Mouse (Mus musculus): ENCODE data around the gene Tat. TPM values are rescaled to one million over a fixed set of nuclear protein-coding genes. Genes with fewer than 3 reads are reported as not detected.

The Tat gene
- polyA plus RNA-seq, 1 experiment from 2014 or later: not detected

Other genes starting within 250 kb of the Tat start
- 56.0 and 65.5 TPM in 2 replicates for gene Ap1g1, start 211.9 kb upstream of the Tat start, polyA plus RNA-seq (2015; fragmentation: Nextera tagmentation; extraction: Ambion mirVana)
- gene Phlpp2, start 121.9 kb upstream of the Tat start, polyA plus RNA-seq (2015; fragmentation: Nextera tagmentation; extraction: Ambion mirVana): 3.8 and 4.0 TPM in 2 replicates
- 1.1 and 2.4 TPM in 2 replicates for gene Marveld3, start 28.2 kb upstream of the Tat start, polyA plus RNA-seq (2015; fragmentation: Nextera tagmentation; extraction: Ambion mirVana)
- gene Chst4, start 49.3 kb downstream of the Tat start, polyA plus RNA-seq (2015; fragmentation: Nextera tagmentation; extraction: Ambion mirVana): not detected in 2 replicates
- gene Zfp612, start 89.3 kb downstream of the Tat start, polyA plus RNA-seq (2015; fragmentation: Nextera tagmentation; extraction: Ambion mirVana): 19.4 and 24.3 TPM in 2 replicates
- gene Gm21964, start 110.8 kb downstream of the Tat start, polyA plus RNA-seq (2015; fragmentation: Nextera tagmentation; extraction: Ambion mirVana): not detected in 2 replicates
- gene Gm17720, start 112.3 kb downstream of the Tat start, polyA plus RNA-seq (2015; fragmentation: Nextera tagmentation; extraction: Ambion mirVana): not detected in 2 replicates
- 58.7 and 93.1 TPM in 2 replicates for gene Calb2, start 177.8 kb downstream of the Tat start, polyA plus RNA-seq (2015; fragmentation: Nextera tagmentation; extraction: Ambion mirVana)
- 14.6 and 14.7 TPM in 2 replicates for gene Cmtr2, start 225.2 kb downstream of the Tat start, polyA plus RNA-seq (2015; fragmentation: Nextera tagmentation; extraction: Ambion mirVana)